Mouse (Mus musculus): ENCODE data around the gene Cygb.
"Not testable (repeated sequence)": the region's sequence is repeated elsewhere in the genome, so short reads cannot be mapped to it uniquely, and the experiment has no call there.

Gene Cygb

DNA sequence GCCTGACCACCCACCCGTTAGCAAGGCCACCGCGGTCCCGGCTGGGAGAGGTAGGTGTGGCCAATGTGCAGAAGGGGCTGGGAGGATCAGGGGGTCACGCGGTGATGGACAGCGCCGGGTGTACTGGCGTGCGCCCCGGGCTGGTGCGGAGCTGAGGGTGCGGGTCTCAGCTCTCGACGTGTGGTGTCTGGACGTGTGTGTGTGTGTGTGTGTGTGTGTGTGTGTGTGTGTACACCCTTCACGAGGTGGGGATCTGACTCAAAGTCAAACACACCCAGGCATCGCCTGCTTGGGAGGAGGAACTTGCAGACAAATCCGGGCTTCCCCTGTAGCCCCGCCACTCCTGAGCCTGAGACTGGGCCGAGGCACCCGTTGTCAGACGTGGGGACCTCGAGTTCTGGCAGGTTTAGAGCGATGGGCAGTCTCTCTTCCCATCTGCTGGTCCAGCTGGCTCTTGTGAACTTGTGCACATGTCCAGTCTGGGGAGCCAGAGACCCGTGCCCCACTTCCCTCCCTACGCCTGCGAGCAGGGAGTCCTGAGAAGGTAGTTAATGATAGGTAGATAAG, at the start of gene Cygb:
Gene Cygb, minus strand, starts transcription at position 59 of the 567 bp plus-strand sequence.
- DNase-seq (ENCODE audit: low read depth, low spot score) = no peak

- DNase-seq (ENCODE audit: low read depth, low spot score) = no peak
Observed at GRCm38 (mm10) chr11:116701377-116701841, 47.3 kb upstream of the Cygb start.

DNA sequence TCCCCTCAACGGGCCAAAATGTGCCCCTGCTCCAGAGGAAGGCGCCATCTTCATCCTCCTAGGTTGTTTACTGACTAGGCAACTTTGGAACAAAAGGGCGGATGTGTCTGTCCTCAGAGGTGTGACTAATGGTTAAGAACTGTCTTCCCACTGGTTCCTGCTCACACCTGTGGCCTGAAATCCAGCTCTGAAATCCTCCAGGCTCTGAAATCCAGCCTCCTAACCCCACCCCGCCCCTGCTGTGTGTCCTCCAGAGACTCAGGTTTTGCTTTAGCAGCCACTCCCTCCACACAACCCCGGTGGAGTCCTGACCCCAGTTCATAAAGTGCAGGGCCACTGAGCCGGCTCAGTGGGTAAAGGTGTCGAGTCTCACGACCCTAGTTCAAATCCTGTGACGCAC, 43.4 kb upstream of the Cygb start:
- no peak for DNase-seq (ENCODE audit: low read depth, low spot score)

DNA sequence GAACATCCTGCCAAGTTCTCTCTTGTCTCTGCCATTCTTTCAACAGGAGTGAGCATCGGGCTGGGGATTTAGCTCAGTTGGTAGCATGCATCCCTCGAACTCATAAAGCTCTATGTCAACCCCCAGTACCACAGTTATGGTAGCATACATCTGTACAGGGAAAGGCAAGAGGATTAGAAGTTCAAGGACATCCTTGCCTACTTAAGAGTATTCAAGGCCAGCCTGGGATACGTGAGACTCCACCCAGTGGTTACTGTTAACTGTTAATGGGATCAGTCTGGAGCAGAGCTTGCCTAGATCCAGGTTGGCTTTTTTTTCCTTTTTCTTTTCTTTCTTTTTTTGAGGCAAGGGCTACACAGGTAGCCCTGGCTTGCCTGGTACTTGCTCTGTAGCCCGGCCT, 42.3 kb upstream of the Cygb start:
- DNase-seq (ENCODE audit: low read depth, low spot score) = no peak

DNA sequence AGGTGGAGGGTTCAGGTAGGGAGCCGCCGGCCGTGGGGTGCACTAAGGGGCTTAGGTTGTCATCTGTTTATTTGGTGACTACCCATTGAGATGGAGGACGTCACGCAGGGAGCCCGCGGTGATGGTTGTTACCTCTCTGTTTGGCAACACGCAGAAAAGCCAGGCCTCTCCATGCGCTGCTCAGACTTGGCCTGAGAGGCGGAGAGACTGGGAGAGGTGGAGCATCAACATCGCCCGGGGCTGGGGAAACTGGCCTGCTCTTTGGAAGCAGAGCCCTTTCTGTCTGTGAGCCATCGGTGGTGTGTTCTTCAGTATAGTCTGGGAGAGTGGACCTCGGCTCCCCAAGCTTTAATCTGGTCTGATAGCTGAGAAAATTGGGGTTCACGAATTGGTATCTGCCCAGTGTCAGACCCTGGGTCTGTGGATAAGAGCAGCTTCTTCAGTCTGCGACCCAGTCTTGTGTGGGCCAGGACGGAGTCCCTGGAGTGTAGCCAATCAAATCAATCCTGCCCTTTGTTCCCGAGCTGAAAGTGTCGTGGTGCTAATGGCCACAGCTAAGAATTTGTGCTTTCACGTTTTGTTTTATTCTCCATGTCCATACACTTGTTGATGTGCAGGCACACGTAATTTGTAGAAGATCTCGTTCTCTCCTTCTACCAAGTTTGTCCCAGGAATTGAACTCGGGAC, 41.2 kb upstream of the Cygb start:
- no peak for DNase-seq (ENCODE audit: low read depth, low spot score)

DNA sequence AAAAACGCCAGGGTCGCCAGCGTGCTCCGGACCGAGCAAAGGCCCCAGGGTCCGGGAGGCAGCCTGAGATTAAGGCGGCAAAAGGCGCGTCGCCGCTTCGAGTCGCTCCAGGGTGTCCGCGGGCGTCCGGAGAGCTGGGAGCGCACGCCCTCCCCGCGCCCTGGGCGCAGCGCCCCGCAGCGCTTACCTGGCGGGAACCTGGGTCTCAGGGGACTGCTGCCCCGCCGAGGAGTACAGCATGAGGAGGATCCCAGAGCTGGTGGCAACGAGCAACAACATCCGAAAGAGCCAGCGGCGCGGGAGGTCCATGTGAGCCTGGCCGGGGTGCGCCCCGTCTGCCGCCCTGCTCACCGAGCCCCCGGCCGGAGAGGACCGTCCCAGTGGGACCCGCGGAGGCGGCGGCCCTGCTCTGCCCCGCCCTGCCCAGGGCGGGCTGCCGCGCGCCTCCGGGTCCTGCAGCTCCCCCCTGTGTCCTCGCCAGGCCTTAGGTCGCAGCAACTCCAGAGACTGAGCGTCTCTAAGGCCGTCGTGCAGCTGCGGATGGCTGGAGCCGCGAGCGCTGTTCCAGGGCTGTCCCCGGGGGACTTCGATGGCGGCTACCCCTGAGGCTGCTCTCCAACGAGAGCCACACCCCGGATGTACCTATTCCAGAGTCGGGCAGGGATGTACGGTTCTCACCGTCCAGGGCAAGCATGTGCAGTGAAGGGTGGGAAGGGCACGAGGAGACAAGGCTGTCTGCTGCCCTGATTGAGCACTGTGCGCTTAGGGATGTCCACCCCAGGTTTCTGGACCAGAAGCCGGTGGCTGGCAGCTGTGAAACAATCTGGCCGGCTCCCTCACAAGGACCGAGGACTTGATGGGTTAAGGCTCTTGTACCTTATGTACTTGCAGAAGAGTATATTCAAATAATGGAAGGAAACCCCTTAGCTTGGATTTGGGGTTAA, 40.4 kb upstream of the Cygb start:
- DNase-seq (ENCODE audit: low read depth, low spot score) = no peak

GRCm38 (mm10) chr11:116693899-116694249, 39.8 kb upstream of the Cygb start:
- no peak for DNase-seq (ENCODE audit: low read depth, low spot score)

GRCm38 (mm10) chr11:116690701-116691575, 36.8 kb upstream of the Cygb start:
- no peak for DNase-seq (ENCODE audit: low read depth, low spot score)

- DNase-seq (ENCODE audit: low read depth, low spot score) = no peak
Observed at GRCm38 (mm10) chr11:116689622-116690021, 35.5 kb upstream of the Cygb start.

GRCm38 (mm10) chr11:116687897-116688296, 33.8 kb upstream of the Cygb start:
- no peak for DNase-seq (ENCODE audit: low read depth, low spot score)

DNA sequence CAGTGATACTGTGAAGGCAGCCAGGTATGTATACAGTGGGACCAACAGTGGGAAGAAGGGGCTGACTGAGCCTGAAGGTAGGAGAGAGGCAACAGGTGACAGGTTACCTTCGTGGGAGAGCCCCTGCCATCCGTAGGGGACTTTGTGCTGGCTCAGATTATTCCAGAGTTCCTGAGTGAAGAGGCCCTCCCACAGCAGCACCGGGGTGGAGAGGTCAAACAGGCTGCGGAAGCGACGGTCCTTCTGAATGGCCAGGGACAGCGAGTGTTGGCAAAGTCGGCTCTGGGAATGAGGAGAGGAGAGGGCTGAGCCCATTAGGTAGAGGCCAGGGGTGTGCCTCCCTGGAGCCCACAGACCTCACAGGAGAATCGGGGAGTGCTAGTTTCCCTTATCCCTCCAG, 31.6 kb upstream of the Cygb start:
- no peak for DNase-seq (ENCODE audit: low read depth, low spot score)

- DNase-seq (ENCODE audit: low read depth, low spot score) = no peak
Observed at GRCm38 (mm10) chr11:116683777-116684176, 29.7 kb upstream of the Cygb start.

DNA sequence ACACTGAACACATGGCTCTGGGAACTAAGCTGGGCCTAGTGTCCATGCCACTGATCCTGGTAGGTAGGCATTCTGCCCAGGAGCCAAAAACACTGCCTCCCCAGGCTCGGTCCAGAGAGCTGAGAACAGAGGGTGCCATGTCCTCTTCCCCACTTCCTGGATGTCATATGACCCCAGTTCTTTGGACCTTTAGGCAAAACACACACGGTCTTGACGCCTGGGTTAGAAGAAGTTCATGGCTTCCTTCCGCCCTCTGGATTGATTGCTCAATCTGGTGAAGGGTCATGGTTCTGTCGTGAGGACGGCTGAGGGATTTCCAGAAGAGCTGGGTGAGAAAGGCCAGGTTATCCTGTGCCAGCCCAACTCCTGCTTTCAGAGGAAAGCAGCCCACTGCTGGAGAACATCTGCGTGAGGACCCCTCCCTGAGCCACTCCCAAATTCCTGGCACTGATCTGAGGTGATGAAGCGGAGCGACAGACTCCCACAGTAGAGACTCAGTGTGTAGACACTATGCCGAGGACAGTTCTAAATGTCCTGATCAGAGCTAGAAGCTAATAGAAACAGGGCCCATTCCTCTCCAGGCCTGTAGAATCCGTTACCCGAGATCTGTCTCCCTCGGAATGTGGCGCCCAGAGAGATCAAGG, 28.5 kb upstream of the Cygb start:
- no peak for DNase-seq (ENCODE audit: low read depth, low spot score)

GRCm38 (mm10) chr11:116681147-116681546, 27.0 kb upstream of the Cygb start:
- DNase-seq (ENCODE audit: low read depth, low spot score) = no peak

- no peak for DNase-seq (ENCODE audit: low read depth, low spot score)
Observed at GRCm38 (mm10) chr11:116680321-116681091, 26.4 kb upstream of the Cygb start.

- no peak for DNase-seq (ENCODE audit: low read depth, low spot score)
Observed at GRCm38 (mm10) chr11:116679148-116679547, 25.0 kb upstream of the Cygb start.

DNA sequence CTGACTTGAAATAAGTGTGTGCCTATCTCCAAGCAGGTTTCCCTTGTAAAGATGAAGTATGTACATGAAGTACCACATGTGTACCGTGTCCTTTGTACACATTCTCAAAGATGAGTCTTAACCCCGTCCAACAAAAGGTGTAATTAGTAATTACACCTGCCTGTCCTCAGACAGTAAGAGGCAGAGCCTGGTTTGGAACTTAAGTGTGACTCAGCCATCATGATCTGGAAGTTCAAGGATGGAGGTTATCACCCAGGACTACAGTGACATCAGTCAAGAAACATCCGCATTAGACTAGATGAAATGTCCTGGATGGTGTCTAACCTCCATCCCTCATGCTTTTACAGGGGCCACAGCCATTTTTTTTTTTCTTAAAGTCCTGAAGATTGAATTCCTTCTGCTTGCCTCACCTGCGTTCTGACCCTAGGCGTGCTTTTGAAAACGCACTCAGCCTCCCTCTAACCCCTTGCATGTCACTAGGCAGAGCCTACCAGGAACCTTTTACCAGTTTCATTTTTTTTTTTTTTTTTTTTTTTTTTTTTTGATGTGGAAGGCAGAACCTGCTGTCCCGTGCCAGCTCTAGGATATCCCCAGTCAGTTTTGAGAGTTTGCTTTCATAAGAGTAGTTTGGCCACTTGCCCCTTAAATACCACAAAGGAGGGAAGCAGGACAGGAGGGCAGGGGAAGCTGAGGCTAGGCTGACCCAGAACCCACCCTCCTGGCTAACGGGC, 23.8 kb upstream of the Cygb start:
- DNase-seq (ENCODE audit: low read depth, low spot score) = no peak

DNA sequence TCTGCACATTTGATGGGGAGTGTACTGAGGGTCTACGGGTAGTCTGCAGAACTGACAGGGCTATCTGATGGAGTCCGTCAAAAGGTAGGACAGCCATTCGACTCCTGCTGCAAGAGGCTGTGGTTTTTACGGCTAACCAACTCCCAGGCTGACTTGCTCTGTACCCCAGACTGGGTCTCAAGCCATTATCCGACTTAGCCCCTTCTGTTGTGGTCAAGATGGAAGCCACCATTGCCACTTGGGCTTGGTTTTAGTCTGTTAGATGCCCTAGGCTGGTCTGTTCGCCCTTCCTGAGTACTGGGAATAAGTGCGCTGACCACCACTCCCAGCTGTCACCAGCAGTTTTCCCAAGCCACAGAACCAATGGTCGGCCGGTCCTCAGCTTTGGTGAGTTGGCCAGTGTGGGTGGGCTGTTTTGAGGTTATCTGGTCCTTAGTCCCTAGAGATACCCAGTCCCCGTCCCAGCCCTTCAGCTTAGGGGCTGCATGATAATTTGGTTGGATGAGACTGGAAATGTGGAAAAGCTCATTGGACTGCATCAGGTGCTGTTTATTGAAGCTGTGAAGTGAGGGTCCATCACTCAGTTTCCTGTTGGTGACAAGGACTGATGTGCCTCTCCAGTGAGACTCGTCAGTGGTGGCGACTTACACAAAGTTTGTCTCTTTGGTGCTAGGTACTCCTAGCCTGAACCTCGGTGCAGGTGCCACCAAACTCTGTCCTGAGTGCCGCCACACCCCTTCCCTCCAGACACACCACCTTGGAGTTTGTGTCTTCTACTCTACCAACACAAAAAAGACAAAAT, 22.3 kb upstream of the Cygb start:
- no peak for DNase-seq (ENCODE audit: low read depth, low spot score)

DNA sequence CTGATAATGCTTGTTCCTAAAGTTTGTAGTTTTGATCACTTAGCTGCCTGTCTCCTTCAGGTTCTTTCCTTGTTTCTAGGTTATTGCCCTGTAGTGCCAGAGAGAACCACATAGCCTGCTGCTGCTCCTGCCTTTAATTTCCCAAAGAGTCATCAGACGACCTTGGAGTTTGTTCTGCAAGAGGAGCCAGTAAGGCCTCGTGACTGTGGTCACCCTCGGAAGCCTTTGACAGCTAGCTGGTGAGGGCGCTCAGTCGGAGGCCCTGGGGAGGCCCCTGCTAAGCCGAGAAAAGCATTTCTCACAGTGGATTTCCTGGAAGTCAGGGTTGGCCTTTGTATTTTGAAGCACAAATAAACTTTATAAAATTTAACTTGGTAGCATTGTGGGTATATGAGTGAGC, 21.3 kb upstream of the Cygb start:
- DNase-seq (ENCODE audit: low read depth, low spot score) = not testable (repeated sequence)
